Mouse (Mus musculus) lung, embryonic 14.5 days (tissue): ENCODE data around the gene AC109138.7. TPM values are rescaled to one million over a fixed set of nuclear protein-coding genes. Genes with fewer than 3 reads are reported as not detected.

Source experiments
- ATAC-seq: fragments of 200-750 bp; cut with Nextera tagmentation; 2 replicates; pipeline ENCODE4 v1.8.0; 2017; ENCODE audit warnings: mild to moderate bottlenecking, moderate TSS enrichment, moderate library complexity; ENCODE audit not compliant: insufficient read depth
- DNase-seq: peaks from one replicate; pipeline ENCODE4 v3.0.0-alpha.2; 2015
- H3K27ac ChIP-seq: fragments of 300-500 bp; sonication (generic); 2 replicates; pipeline ENCODE4 v1.5.1; 2014; ENCODE audit warnings: low read depth, mild to moderate bottlenecking, moderate library complexity
- H3K27me3 ChIP-seq: fragments of 300-500 bp; sonication (generic); 2 replicates; pipeline ENCODE4 v1.6.1; 2014; ENCODE audit warnings: low read length, control low read depth; ENCODE audit not compliant: insufficient read depth
- H3K36me3 ChIP-seq: fragments of 300-500 bp; sonication (generic); 2 replicates; pipeline ENCODE4 v1.6.1; 2014; ENCODE audit warnings: control low read depth; ENCODE audit not compliant: insufficient read depth
- H3K4me1 ChIP-seq: fragments of 300-500 bp; sonication (generic); 2 replicates; pipeline ENCODE4 v1.6.1; 2014; ENCODE audit warnings: antibody characterized with exemption, control low read depth; ENCODE audit not compliant: insufficient read depth
- H3K4me2 ChIP-seq: fragments of 300-500 bp; sonication (generic); 2 replicates; pipeline ENCODE4 v1.6.1; 2014; ENCODE audit warnings: mild to moderate bottlenecking
- H3K4me3 ChIP-seq: fragments of 300-500 bp; sonication (generic); 2 replicates; pipeline ENCODE4 v1.5.1; 2014; ENCODE audit warnings: low read depth, low read length
- H3K9ac ChIP-seq: fragments of 300-500 bp; sonication (generic); 2 replicates; pipeline ENCODE4 v1.6.1; 2014
- H3K9me3 ChIP-seq: fragments of 300-500 bp; sonication (generic); 2 replicates; pipeline ENCODE4 v1.6.1; 2016; ENCODE audit warnings: low read depth, low read length, control low read depth
- CTCF ChIP-seq: IDR thresholded peaks from 2 replicates; pipeline ENCODE4 v1.5.1; 2016; ENCODE audit warnings: antibody characterized with exemption, low read depth
- WGBS: fragments of 180-500 bp; shearing (Covaris S2); extraction: QIAGEN DNeasy Blood & Tissue Kit; methylation state at CpG from one replicate; pipeline ENCODE4 v1.1.7; 2014; 5-methylcytosine and 5-hydroxymethylcytosine counted together
- polyA plus RNA-seq: library from polyadenylated mRNA; unstranded; fragments of >200 nt; fragmentation: Nextera tagmentation; extraction: Ambion mirVana; gene quantifications from 2 replicates; pipeline ENCODE4 v1.2.1, GENCODE M21; 2014

Gene AC109138.7
- polyA plus RNA-seq, 1 experiment from 2014 or later = not detected

- peaks cover 23% of the 10 kb centered on the region for H3K4me1 ChIP-seq
- DNase-seq (peak; percentile 50), ATAC-seq (no peak; the same call in 1 of the 2 replicates)
Measured at GRCm38 (mm10) chr19:4213524-4213974, 608 bp upstream of the AC109138.7 start.

GRCm38 (mm10) chr19:4214771-4215450 is 754 bp downstream of the AC109138.7 start:
- peak overlapping the region; percentile 89 for H3K9ac ChIP-seq
- ATAC-seq (peak; percentile 40), DNase-seq (peak; percentile 62)
- H3K4me1 ChIP-seq = peaks cover 26% of the 10 kb centered on the region
- H3K27me3 ChIP-seq = 0 out of 2 replicates have a peak, but pooled peaks cover 6% of the 10 kb centered on the region
- H3K36me3 ChIP-seq = no peaks in the 10 kb centered on the region
- H3K9me3 ChIP-seq = no peaks in the 10 kb centered on the region
- H3K4me2 ChIP-seq = peak overlapping the region; percentile 96
- 0% methylated on average over 49 of the region's 81 CpGs for WGBS
- peak overlapping the region; percentile 85 for H3K4me3 ChIP-seq
- TF ChIP-seq CTCF = no peak
- H3K27ac ChIP-seq = peak overlapping the region; percentile 88

More at GRCm38 (mm10) chr19:4213524-4213974, 608 bp upstream of the AC109138.7 start:
- H3K9ac ChIP-seq = peak overlapping the region; percentile 89
- no peaks in the 10 kb centered on the region for H3K36me3 ChIP-seq
- H3K4me3 ChIP-seq = peak overlapping the region; percentile 85
- 9% methylated on average over 9 of the region's 9 CpGs for WGBS
- H3K4me2 ChIP-seq = peak overlapping the region; percentile 96
- H3K27ac ChIP-seq = peak overlapping the region; percentile 88
- H3K9me3 ChIP-seq = no peaks in the 10 kb centered on the region
- 0 out of 2 replicates have a peak, but pooled peaks cover 6% of the 10 kb centered on the region for H3K27me3 ChIP-seq
- no peak for TF ChIP-seq CTCF

GRCm38 (mm10) chr19:4215451-4215840 is 1.3 kb downstream of the AC109138.7 start:
- 2% methylated on average over 21 of the region's 21 CpGs for WGBS
- ATAC-seq = no peak

GRCm38 (mm10) chr19:4216041-4216685 is 2.0 kb downstream of the AC109138.7 start:
- Histone ChIP-seq H3K4me3 (peak overlapping the region; percentile 85), H3K9ac (no peak overlapping the region), H3K27me3 (0 out of 2 replicates have a peak, but pooled peaks cover 6% of the 10 kb centered on the region), H3K9me3 (no peaks in the 10 kb centered on the region), H3K4me2 (peak overlapping the region; percentile 96), H3K36me3 (no peaks in the 10 kb centered on the region), H3K27ac (peak overlapping the region; percentile 65; the same call in 1 of the 2 replicates), H3K4me1 (peaks cover 38% of the 10 kb centered on the region)
- WGBS = 11% methylated on average over 14 of the region's 14 CpGs
- peak; percentile 12; the same call in 1 of the 2 replicates for ATAC-seq
- peak; percentile 84 for DNase-seq
- TF ChIP-seq CTCF = peak; percentile 72

More at GRCm38 (mm10) chr19:4215451-4215840, 1.3 kb downstream of the AC109138.7 start:
- Histone ChIP-seq H3K36me3 (no peaks in the 10 kb centered on the region), H3K27me3 (0 out of 2 replicates have a peak, but pooled peaks cover 6% of the 10 kb centered on the region), H3K9ac (peak overlapping the region; percentile 89), H3K4me1 (peaks cover 30% of the 10 kb centered on the region), H3K27ac (peak overlapping the region; percentile 88; the same call in 1 of the 2 replicates), H3K4me3 (peak overlapping the region; percentile 85), H3K4me2 (peak overlapping the region; percentile 96), H3K9me3 (no peaks in the 10 kb centered on the region)
- DNase-seq = no peak
- TF ChIP-seq CTCF = no peak

- H3K27me3 ChIP-seq = 0 out of 2 replicates have a peak, but pooled peaks cover 5% of the 10 kb centered on the region
- no peaks in the 10 kb centered on the region for H3K36me3 ChIP-seq
- no peak overlapping the region for H3K27ac ChIP-seq
- H3K4me1 ChIP-seq = peaks cover 47% of the 10 kb centered on the region
- DNase-seq = peak; percentile 57
- WGBS = 7% methylated on average over 5 of the region's 5 CpGs
- H3K4me3 ChIP-seq = no peak overlapping the region
- no peak for TF ChIP-seq CTCF
- no peaks in the 10 kb centered on the region for H3K9me3 ChIP-seq
- no peak overlapping the region for H3K9ac ChIP-seq
- peak; percentile 13; the same call in 1 of the 2 replicates for ATAC-seq
- peak overlapping the region; percentile 96 for H3K4me2 ChIP-seq
Measured at GRCm38 (mm10) chr19:4217140-4217539, 3.0 kb downstream of the AC109138.7 start.

GRCm38 (mm10) chr19:4217855-4218254 is 3.7 kb downstream of the AC109138.7 start:
- TF ChIP-seq CTCF = no peak
- H3K4me2 ChIP-seq = no peak overlapping the region
- WGBS = 38% methylated on average over 3 of the region's 3 CpGs

GRCm38 (mm10) chr19:4218293-4218692 is 4.1 kb downstream of the AC109138.7 start:
- Histone ChIP-seq H3K36me3 (no peaks in the 10 kb centered on the region), H3K4me1 (peaks cover 48% of the 10 kb centered on the region), H3K9ac (no peak overlapping the region), H3K27ac (no peak overlapping the region), H3K9me3 (no peaks in the 10 kb centered on the region), H3K4me2 (no peak overlapping the region), H3K4me3 (no peak overlapping the region), H3K27me3 (0 out of 2 replicates have a peak, but pooled peaks cover 3% of the 10 kb centered on the region)
- DNase-seq = no peak
- WGBS = 78% methylated on average over 11 of the region's 11 CpGs
- ATAC-seq = no peak
- TF ChIP-seq CTCF = no peak

More at GRCm38 (mm10) chr19:4217855-4218254, 3.7 kb downstream of the AC109138.7 start:
- Histone ChIP-seq H3K9me3 (no peaks in the 10 kb centered on the region), H3K27me3 (0 out of 2 replicates have a peak, but pooled peaks cover 3% of the 10 kb centered on the region), H3K4me1 (peaks cover 48% of the 10 kb centered on the region), H3K36me3 (no peaks in the 10 kb centered on the region), H3K4me3 (no peak overlapping the region), H3K27ac (no peak overlapping the region), H3K9ac (no peak overlapping the region)
- ATAC-seq (no peak), DNase-seq (no peak)
